Mouse (Mus musculus) c-Kit-positive CD71-positive TER-119-positive erythroid progenitor cells, embryonic 14.5 days (primary cell): Measurements from ENCODE around the gene Rnf216.

Source experiments
- DNase-seq: peaks from one replicate; pipeline ENCODE4 v3.0.0-alpha.2; 2013; ENCODE audit warnings: low spot score

Gene Rnf216

GRCm38 (mm10) chr5:142959576-142960556 lies 152.9 kb downstream of the Rnf216 start, which contains the start of gene Fscn1:
Gene Fscn1, plus strand, starts transcription at chr5:142960343.
- DNase-seq = no peak

- DNase-seq = no peak
Measured at GRCm38 (mm10) chr5:142959156-142959555, 153.6 kb downstream of the Rnf216 start.

- DNase-seq = no peak
Measured at GRCm38 (mm10) chr5:142958464-142958863, 154.3 kb downstream of the Rnf216 start.

- DNase-seq = no peak
Measured at GRCm38 (mm10) chr5:142956956-142957703, 155.7 kb downstream of the Rnf216 start.

GRCm38 (mm10) chr5:142953641-142954040 lies 159.2 kb downstream of the Rnf216 start:
- DNase-seq = no peak

GRCm38 (mm10) chr5:142950405-142950804 lies 162.4 kb downstream of the Rnf216 start:
- no peak for DNase-seq

GRCm38 (mm10) chr5:142949580-142949979 lies 163.2 kb downstream of the Rnf216 start:
- no peak for DNase-seq

- no peak for DNase-seq
Measured at GRCm38 (mm10) chr5:142947460-142947859, 165.3 kb downstream of the Rnf216 start.

- DNase-seq = no peak
Measured at GRCm38 (mm10) chr5:142944979-142945682, 167.7 kb downstream of the Rnf216 start.
